Mouse (Mus musculus): ENCODE measurements around the gene Aagab. TPM values are rescaled to one million over a fixed set of nuclear protein-coding genes. Genes with fewer than 3 reads are reported as not detected.

Gene Aagab
- total and polyA plus RNA-seq, 3 experiments = 16.1 to 27.4 TPM; not detected in 1

DNA sequence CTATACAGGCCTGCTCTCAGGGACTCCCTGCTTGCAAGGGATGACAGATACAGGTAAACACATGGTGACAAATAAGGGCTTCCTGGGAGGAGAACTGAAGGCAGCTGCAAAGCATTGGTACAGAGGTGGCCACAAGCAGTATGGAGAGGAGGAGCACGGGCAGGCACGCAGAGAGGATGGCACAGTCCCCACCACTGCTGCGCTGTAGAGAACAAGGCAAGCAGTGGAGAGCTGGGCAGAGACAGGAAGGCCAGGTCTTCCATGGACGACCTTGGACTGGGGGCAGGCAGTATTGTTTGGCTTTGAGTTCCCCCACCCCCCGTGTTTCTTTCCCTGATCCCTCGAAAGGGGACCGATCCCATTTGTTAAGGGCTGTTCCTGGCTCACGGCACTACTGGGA is 42.6 kb downstream of the Aagab start:
- Histone ChIP-seq H3K9ac (ENCODE audit: control insufficient read depth, low read depth, low read length, poor library complexity, severe bottlenecking) (no peak overlapping the region), H3K9me3 (replicated peaks; ENCODE audit: insufficient read depth, low read length) (no peaks in the 10 kb centered on the region), H3K79me2 (ENCODE audit: control insufficient read depth, insufficient read depth, low read length, poor library complexity) (no peaks in the 10 kb centered on the region), H3K36me3 (ENCODE audit: control insufficient read depth in 1 of 2, insufficient read depth in 2 of 2, low read length in 2 of 2) (no peaks in the 10 kb centered on the region), H3K27ac (ENCODE audit: control insufficient read depth, low read depth, low read length) (no peak overlapping the region), H3K4me1 (ENCODE audit: control insufficient read depth in 1 of 2, insufficient read depth in 2 of 2, low read length in 2 of 2) (no peaks in the 10 kb centered on the region), H3K27me3 (ENCODE audit: control insufficient read depth in 1 of 2, insufficient read depth in 2 of 2, low read length in 2 of 2) (no peaks in the 10 kb centered on the region), H3K4me3 (ENCODE audit: control insufficient read depth in 1 of 2, insufficient read depth in 1 of 2, low read depth in 2 of 2, low read length in 2 of 2) (no peak overlapping the region)
- TF ChIP-seq CTCF (IDR thresholded peaks at IDR 0.05 in 2 of 3, conservative IDR thresholded peaks at IDR 0.05 in 1 of 3; ENCODE audit: control insufficient read depth in 1 of 3, insufficient read depth in 1 of 3, low read depth in 2 of 3, low read length in 3 of 3, poor library complexity in 1 of 3, severe bottlenecking in 1 of 3) (no peak), RAD21 (IDR thresholded peaks at IDR 0.05; ENCODE audit: low read depth, low read length) (no peak), CHD2 (IDR thresholded peaks at IDR 0.05; ENCODE audit: low read length) (no peak), ZKSCAN1 (IDR thresholded peaks at IDR 0.05; ENCODE audit: low read depth, low read length) (no peak), ETS1 (IDR thresholded peaks at IDR 0.05; ENCODE audit: low read depth, low read length) (no peak), USF1 (IDR thresholded peaks at IDR 0.05; ENCODE audit: low read depth, low read length) (no peak), NRF1 (IDR thresholded peaks at IDR 0.05; ENCODE audit: insufficient read depth, low read depth, low read length, poor library complexity, severe bottlenecking) (no peak), SMC3 (IDR thresholded peaks at IDR 0.05; ENCODE audit: low read depth, low read length) (no peak)
- DNase-seq (ENCODE audit: low read depth, low spot score) = no peak

DNA sequence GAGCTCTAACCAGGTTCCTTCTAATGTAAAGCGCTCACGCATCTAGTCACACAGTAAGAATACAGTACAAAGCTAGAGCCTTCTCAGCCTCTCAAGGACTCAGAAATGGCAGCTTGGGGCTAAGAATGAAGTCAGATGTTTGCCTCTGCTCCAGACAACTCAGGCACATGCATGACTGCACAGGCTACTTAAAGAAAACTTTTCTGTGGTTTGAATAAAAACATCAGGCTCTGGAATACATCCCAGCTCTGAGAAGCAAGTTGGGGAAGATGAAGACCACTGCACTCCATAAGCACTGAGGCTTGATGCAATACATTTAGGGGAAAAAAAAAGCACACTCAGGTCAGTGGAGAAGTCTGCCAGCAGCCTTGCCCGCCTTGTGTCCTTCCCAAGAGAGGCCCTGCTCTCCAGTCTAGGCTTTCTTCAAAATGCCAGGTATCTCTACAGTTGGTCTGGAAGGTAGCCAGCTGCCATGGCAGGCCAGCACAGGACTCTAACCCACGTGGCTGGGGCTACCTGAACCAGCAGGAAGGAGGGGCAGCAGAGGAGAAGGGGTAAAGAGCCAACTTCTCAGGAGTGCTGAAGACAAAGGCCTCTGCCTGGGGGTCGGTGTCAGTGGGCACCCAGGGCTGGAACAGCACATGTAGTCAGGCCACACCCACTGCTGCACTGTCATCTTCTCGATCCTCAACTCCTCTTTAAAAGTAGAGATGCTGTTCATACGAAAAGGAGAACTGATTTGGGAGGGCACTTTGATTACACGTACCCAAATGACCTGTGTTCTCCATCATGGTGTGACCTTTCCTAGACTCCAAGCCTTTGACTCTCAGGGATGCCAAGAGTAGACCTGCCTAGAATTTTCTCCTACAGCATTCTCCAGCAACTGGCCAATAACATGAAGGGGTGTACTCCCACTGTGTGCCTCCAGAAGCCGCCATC is 45.4 kb downstream of the Aagab start:
- no peak for DNase-seq (ENCODE audit: low read depth, low spot score)
- Histone ChIP-seq H3K36me3 (ENCODE audit: control insufficient read depth in 1 of 2, insufficient read depth in 2 of 2, low read length in 2 of 2) (no peaks in the 10 kb centered on the region), H3K27me3 (ENCODE audit: control insufficient read depth in 1 of 2, insufficient read depth in 2 of 2, low read length in 2 of 2) (no peaks in the 10 kb centered on the region), H3K9me3 (replicated peaks; ENCODE audit: insufficient read depth, low read length) (no peaks in the 10 kb centered on the region), H3K4me1 (ENCODE audit: control insufficient read depth in 1 of 2, insufficient read depth in 2 of 2, low read length in 2 of 2) (no peaks in the 10 kb centered on the region), H3K79me2 (ENCODE audit: control insufficient read depth, insufficient read depth, low read length, poor library complexity) (no peaks in the 10 kb centered on the region), H3K4me3 (ENCODE audit: control insufficient read depth in 1 of 2, insufficient read depth in 1 of 2, low read depth in 2 of 2, low read length in 2 of 2) (no peak overlapping the region), H3K27ac (ENCODE audit: control insufficient read depth, low read depth, low read length) (no peak overlapping the region), H3K9ac (ENCODE audit: control insufficient read depth, low read depth, low read length, poor library complexity, severe bottlenecking) (no peak overlapping the region)
- peak; percentile 57 for TF ChIP-seq POLR2AphosphoS2 (IDR thresholded peaks at IDR 0.05; ENCODE audit: low read length)
- no peak for TF ChIP-seq MYB (IDR thresholded peaks at IDR 0.05; ENCODE audit: low read depth, low read length)

DNA sequence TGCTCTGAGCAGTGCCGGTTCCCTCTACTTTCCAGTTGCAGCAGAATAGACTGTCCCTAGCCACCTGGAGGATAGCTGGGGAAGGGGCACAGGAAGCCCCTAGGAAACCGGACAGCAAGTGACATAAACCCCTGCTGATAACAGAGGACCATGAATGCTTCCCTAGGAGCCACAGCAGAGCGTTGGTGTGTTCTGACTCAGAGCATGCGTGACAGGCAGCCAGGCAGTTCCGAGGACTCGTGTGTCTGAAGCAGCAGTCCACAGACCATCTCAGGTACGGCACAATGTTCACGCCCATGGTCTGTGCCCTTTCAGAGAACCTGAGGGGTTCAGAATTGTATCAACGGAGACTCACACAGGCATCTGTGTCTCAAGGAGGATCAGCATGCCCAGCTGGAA is 46.1 kb downstream of the Aagab start:
- no peak for DNase-seq (ENCODE audit: low read depth, low spot score)
- Histone ChIP-seq H3K27ac (ENCODE audit: control insufficient read depth, low read depth, low read length) (no peak overlapping the region), H3K4me3 (ENCODE audit: control insufficient read depth in 1 of 2, insufficient read depth in 1 of 2, low read depth in 2 of 2, low read length in 2 of 2) (no peak overlapping the region), H3K79me2 (ENCODE audit: control insufficient read depth, insufficient read depth, low read length, poor library complexity) (no peaks in the 10 kb centered on the region), H3K4me1 (ENCODE audit: control insufficient read depth in 1 of 2, insufficient read depth in 2 of 2, low read length in 2 of 2) (no peaks in the 10 kb centered on the region), H3K9ac (ENCODE audit: control insufficient read depth, low read depth, low read length, poor library complexity, severe bottlenecking) (no peak overlapping the region), H3K36me3 (ENCODE audit: control insufficient read depth in 1 of 2, insufficient read depth in 2 of 2, low read length in 2 of 2) (no peaks in the 10 kb centered on the region), H3K9me3 (replicated peaks; ENCODE audit: insufficient read depth, low read length) (no peaks in the 10 kb centered on the region), H3K27me3 (ENCODE audit: control insufficient read depth in 1 of 2, insufficient read depth in 2 of 2, low read length in 2 of 2) (no peaks in the 10 kb centered on the region)
- TF ChIP-seq TBP (IDR thresholded peaks at IDR 0.05; ENCODE audit: low read depth, low read length) = no peak
- no peak for TF ChIP-seq ZMIZ1 (IDR thresholded peaks at IDR 0.05; ENCODE audit: low read depth, low read length)
- TF ChIP-seq GABPA (IDR thresholded peaks at IDR 0.05; ENCODE audit: low read depth, low read length) = no peak
- TF ChIP-seq TCF12 (IDR thresholded peaks at IDR 0.05; ENCODE audit: low read depth, low read length) = no peak
- TF ChIP-seq MAX (IDR thresholded peaks at IDR 0.05; ENCODE audit: low read length) = no peak
- no peak for TF ChIP-seq CTCF (IDR thresholded peaks at IDR 0.05 in 2 of 3, conservative IDR thresholded peaks at IDR 0.05 in 1 of 3; ENCODE audit: control insufficient read depth in 1 of 3, insufficient read depth in 1 of 3, low read depth in 2 of 3, low read length in 3 of 3, poor library complexity in 1 of 3, severe bottlenecking in 1 of 3)
- TF ChIP-seq POLR2AphosphoS2 (IDR thresholded peaks at IDR 0.05; ENCODE audit: low read length) = no peak
- TF ChIP-seq E2F4 (IDR thresholded peaks at IDR 0.05; ENCODE audit: borderline replicate concordance, low read depth, low read length) = no peak
- no peak for TF ChIP-seq USF1 (IDR thresholded peaks at IDR 0.05; ENCODE audit: low read depth, low read length)
- TF ChIP-seq ELF1 (IDR thresholded peaks at IDR 0.05; ENCODE audit: low read depth, low read length) = no peak
- TF ChIP-seq CHD1 (IDR thresholded peaks at IDR 0.05; ENCODE audit: low read depth, low read length) = no peak
- no peak for TF ChIP-seq ZNF384 (IDR thresholded peaks at IDR 0.05; ENCODE audit: low read depth, low read length)
- TF ChIP-seq RCOR1 (IDR thresholded peaks at IDR 0.05; ENCODE audit: low read depth, low read length) = no peak
